Mouse (Mus musculus): ENCODE data around the gene Serpina5. TPM values are rescaled to one million over a fixed set of nuclear protein-coding genes. Genes with fewer than 3 reads are reported as not detected.

Serpina5 gene
- polyA plus RNA-seq, 1 experiment from 2014 or later = not detected

Other genes with a start within 250 kb of the Serpina5 start
- gene Serpina1a, start 237.6 kb upstream of the Serpina5 start, polyA plus RNA-seq (2014; fragmentation: Nextera tagmentation; extraction: Ambion mirVana) = 1.6 and 4.5 TPM in 2 replicates
- 0.23 and 0.87 TPM in 2 replicates for gene Serpina1c, start 196.2 kb upstream of the Serpina5 start, polyA plus RNA-seq (2014; fragmentation: Nextera tagmentation; extraction: Ambion mirVana)
- 0.42 TPM in 1 of 2 replicates, not detected in the other for gene Serpina1e, start 142.1 kb upstream of the Serpina5 start, polyA plus RNA-seq (2014; fragmentation: Nextera tagmentation; extraction: Ambion mirVana)
- 0.16 TPM in 1 of 2 replicates, not detected in the other for gene Serpina11, start 111.2 kb upstream of the Serpina5 start, polyA plus RNA-seq (2014; fragmentation: Nextera tagmentation; extraction: Ambion mirVana)
- 0.04 and 0.21 TPM in 2 replicates for gene Serpina9, start 87.4 kb upstream of the Serpina5 start, polyA plus RNA-seq (2014; fragmentation: Nextera tagmentation; extraction: Ambion mirVana)
- 0.10 TPM in 1 of 2 replicates, not detected in the other for gene Serpina12, start 56.7 kb upstream of the Serpina5 start, polyA plus RNA-seq (2014; fragmentation: Nextera tagmentation; extraction: Ambion mirVana)
- not detected in 2 replicates for gene Serpina3a, start 11.6 kb downstream of the Serpina5 start, polyA plus RNA-seq (2014; fragmentation: Nextera tagmentation; extraction: Ambion mirVana)
- gene Serpina3b, start 26.9 kb downstream of the Serpina5 start, polyA plus RNA-seq (2014; fragmentation: Nextera tagmentation; extraction: Ambion mirVana) = 0.17 and 0.55 TPM in 2 replicates
- 0.25 TPM in 1 of 2 replicates, not detected in the other for gene Serpina3c, start 52.8 kb downstream of the Serpina5 start, polyA plus RNA-seq (2014; fragmentation: Nextera tagmentation; extraction: Ambion mirVana)
- not detected in 2 replicates for gene Serpina3f, start 113.4 kb downstream of the Serpina5 start, polyA plus RNA-seq (2014; fragmentation: Nextera tagmentation; extraction: Ambion mirVana)
- gene Serpina3g, start 135.1 kb downstream of the Serpina5 start, polyA plus RNA-seq (2014; fragmentation: Nextera tagmentation; extraction: Ambion mirVana) = 1.0 and 1.1 TPM in 2 replicates
- not detected in 2 replicates for gene Serpina3i, start 162.0 kb downstream of the Serpina5 start, polyA plus RNA-seq (2014; fragmentation: Nextera tagmentation; extraction: Ambion mirVana)
- not detected in 2 replicates for gene Serpina3j, start 213.4 kb downstream of the Serpina5 start, polyA plus RNA-seq (2014; fragmentation: Nextera tagmentation; extraction: Ambion mirVana)
- not detected in 2 replicates for gene Serpina3k, start 237.4 kb downstream of the Serpina5 start, polyA plus RNA-seq (2014; fragmentation: Nextera tagmentation; extraction: Ambion mirVana)
- not detected in 2 replicates for gene Serpina3m, start 237.4 kb downstream of the Serpina5 start, polyA plus RNA-seq (2014; fragmentation: Nextera tagmentation; extraction: Ambion mirVana)

Data from heart, embryonic 11.5 days (tissue).